Mouse (Mus musculus) testis, adult 2 months (tissue): ENCODE data around the gene Gm5134. TPM values are rescaled to one million over a fixed set of nuclear protein-coding genes. Genes with fewer than 3 reads are reported as not detected.

Experiments
- H3K27ac ChIP-seq: fragments of 200-500 bp; 2 replicates; pipeline ENCODE4 v1.5.1; 2012; ENCODE audit warnings: low read depth, low read length; ENCODE audit not compliant: control insufficient read depth, insufficient read depth
- H3K27me3 ChIP-seq: fragments of 200-500 bp; 2 replicates; pipeline ENCODE4 v1.6.1; 2012; ENCODE audit warnings: mild to moderate bottlenecking, low read length, moderate library complexity; ENCODE audit not compliant: control insufficient read depth, insufficient read depth
- H3K36me3 ChIP-seq: fragments of 200-500 bp; 2 replicates; pipeline ENCODE4 v1.6.1; 2012; ENCODE audit warnings: mild to moderate bottlenecking, low read length; ENCODE audit not compliant: control insufficient read depth, insufficient read depth
- H3K4me1 ChIP-seq: fragments of 200-500 bp; 2 replicates; pipeline ENCODE4 v1.6.1; 2012; ENCODE audit warnings: low read length; ENCODE audit not compliant: control insufficient read depth, insufficient read depth
- H3K4me3 ChIP-seq: fragments of 200-500 bp; 2 replicates; pipeline ENCODE4 v1.5.1; 2012; ENCODE audit warnings: low read depth, mild to moderate bottlenecking, low read length, moderate library complexity, mixed read lengths; ENCODE audit not compliant: control insufficient read depth
- CTCF ChIP-seq: fragments of 200-500 bp; IDR thresholded peaks from 2 replicates; pipeline ENCODE4 v1.5.1; 2012; ENCODE audit warnings: low read depth, mild to moderate bottlenecking, inconsistent platforms, low read length, moderate library complexity; ENCODE audit not compliant: control insufficient read depth, insufficient read depth, insufficient replicate concordance
- POLR2A ChIP-seq: fragments of 200-500 bp; IDR thresholded peaks from 2 replicates; pipeline ENCODE4 v1.6.1; 2012; ENCODE audit warnings: low read depth, mild to moderate bottlenecking, inconsistent platforms, low read length, moderate library complexity; ENCODE audit not compliant: control insufficient read depth
- polyA plus RNA-seq: library from polyadenylated mRNA; depleted of rRNA; stranded (reverse); fragments of >200 nt; gene quantifications from 2 replicates; pipeline ENCODE4 v1.2.3, GENCODE M21; 2012

Gene Gm5134
- polyA plus RNA-seq, 1 experiment: 22.2 TPM

DNA sequence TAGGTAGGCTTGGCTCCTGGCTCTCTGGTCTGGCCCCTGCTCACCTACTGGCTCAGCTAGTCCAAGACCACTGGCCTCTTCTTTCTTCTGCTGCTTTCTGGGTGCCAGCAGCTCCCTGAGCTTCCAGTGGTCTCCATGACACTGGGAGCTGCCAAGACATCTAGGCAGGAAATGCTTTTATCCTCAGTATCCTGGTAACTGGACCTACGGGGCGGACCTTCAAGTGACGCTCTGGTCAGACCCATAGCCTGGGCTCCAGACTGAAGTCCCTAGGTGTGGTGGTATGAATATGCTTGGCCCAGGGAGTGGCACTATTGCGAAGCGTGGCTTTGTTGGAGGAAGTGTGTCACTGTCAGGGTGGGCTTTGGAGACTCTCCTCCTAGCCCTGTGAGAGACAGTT is 13.8 kb upstream of the Gm5134 start, which contains the start of gene Gm867:
Gene Gm867, minus strand, starts transcription at position 153 of the 400 bp plus-strand sequence.
- no peaks in the 10 kb centered on the region for H3K36me3 ChIP-seq
- no peak within 1 kb of the TSS for H3K27ac ChIP-seq
- peaks cover 3% of the 10 kb centered on the region; the same call in 1 of the 2 replicates for H3K4me1 ChIP-seq
- H3K4me3 ChIP-seq: no peak within 1 kb of the TSS
- no peaks in the 10 kb centered on the region for H3K27me3 ChIP-seq
- TF ChIP-seq POLR2A (no peak), CTCF (no peak)

DNA sequence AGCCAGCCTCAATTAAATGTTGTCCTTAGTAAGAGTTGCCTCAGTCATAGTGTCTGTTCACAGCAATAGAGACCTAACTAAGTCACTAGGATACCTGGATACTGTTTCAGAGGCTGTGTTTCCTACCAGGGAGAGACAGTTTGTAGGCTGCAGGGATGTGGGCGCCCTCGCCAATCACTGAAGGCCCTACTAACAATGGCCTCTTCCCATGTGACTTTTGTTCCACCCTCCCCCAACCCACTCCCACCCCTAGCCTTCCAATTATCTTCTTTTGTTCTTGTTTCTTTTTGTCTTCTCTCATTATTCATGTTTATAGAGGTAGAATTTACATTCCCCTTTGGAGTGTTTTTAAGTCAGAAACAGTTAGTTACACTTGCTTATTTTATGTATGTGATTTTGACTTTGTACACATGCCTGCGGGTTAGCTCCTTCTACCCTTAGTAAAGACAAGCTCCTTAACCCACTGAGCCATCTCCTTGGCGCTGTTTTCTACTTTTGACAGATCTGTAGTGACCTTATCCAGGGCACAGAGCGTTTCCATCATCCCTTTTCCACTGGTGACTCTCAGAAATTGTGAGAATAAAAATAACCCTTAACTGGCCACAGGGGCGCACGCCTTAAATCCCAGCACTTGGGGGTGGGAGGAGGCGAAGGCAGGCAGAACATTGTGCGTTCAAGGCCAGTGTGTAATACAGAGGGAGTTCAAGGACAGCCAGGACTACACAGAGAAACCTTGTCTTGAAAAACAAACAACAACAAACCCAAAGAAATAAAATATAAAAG is 13.1 kb upstream of the Gm5134 start:
- no peak overlapping the region for H3K4me3 ChIP-seq
- no peaks in the 10 kb centered on the region for H3K36me3 ChIP-seq
- no peaks in the 10 kb centered on the region for H3K27me3 ChIP-seq
- peaks cover under 1% of the 10 kb centered on the region; the same call in 1 of the 2 replicates for H3K4me1 ChIP-seq
- H3K27ac ChIP-seq: no peak overlapping the region
- no peak for TF ChIP-seq CTCF
- no peak for TF ChIP-seq POLR2A

DNA sequence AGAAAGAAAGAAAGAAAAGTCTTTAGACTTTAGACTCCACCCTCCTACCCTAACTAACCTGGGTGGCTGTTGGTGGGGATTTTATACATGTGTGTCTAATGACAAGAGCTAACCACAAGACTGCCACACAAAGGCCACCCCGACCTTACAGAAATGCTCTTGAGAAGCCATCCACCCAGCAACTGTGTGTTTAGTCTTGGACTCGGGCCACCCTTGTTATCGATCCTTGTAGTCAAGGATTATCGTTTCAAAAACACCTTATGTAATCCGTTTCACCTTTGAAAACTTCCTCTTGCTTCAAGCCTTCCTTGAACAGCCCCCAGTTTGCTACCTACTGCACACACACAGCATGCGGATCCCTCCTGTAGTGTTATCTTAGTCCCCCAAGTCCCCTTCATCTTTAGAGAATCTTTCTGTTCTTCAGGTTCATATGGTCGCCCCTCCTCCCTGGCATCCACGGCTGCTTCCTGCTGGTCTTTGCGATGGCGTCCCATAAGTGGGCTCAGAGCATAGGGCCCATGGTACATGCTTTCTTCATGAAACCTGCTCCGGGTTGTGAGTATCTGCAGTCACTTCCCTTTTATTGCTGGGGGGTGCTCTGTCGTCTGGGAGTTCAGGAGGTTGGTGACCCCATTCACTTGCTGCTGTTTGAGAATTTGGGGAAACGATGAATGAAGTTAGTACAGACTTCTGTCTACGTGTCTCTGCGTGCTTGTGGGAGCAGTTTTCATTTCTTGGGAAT is 11.4 kb upstream of the Gm5134 start, which contains the start of gene Vpreb3:
Gene Vpreb3, plus strand, starts transcription at position 322 of the 742 bp plus-strand sequence.
- Histone ChIP-seq H3K36me3 (no peaks in the 10 kb centered on the region), H3K4me3 (no peak within 1 kb of the TSS), H3K27ac (peak within 1 kb of the TSS; percentile 24), H3K4me1 (no peaks in the 10 kb centered on the region), H3K27me3 (no peaks in the 10 kb centered on the region)
- TF ChIP-seq CTCF: no peak
- no peak for TF ChIP-seq POLR2A

DNA sequence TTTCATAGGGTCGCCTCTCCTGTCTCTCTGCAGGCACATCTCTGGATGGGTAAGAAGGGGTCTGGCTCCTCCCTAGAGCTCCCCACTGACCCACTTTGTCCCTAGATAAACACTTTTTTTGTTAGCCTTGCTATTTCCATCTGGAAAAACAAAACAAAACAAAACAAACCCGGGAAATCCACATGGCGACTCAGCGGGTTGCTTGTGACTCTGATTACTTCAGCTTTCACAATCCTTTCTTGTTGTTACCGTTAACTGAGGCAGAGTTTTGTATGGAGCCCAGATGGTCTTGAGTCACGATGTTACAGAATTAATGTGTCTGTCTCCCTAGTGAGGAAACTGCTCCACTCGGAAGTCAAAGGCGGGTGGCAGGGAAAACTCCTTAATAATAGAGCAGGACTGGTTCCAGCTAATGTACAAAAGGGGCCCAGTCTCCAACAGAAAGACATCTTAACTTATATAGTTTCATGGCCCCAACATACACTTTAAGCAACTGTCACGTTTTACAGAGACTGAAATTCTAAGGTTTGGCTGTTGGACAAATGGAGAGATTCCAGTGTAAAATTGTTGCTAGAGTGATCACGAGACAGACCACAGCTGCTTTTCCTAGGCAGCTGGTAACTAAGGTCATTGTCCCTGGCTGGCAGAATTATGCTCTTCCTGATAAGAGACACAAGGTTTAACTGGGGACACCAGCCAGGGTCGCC is 10.1 kb upstream of the Gm5134 start:
- Histone ChIP-seq H3K4me3 (no peak overlapping the region), H3K27ac (peak overlapping the region; percentile 18), H3K36me3 (no peaks in the 10 kb centered on the region), H3K4me1 (no peaks in the 10 kb centered on the region), H3K27me3 (no peaks in the 10 kb centered on the region)
- TF ChIP-seq CTCF (no peak), POLR2A (no peak)

DNA sequence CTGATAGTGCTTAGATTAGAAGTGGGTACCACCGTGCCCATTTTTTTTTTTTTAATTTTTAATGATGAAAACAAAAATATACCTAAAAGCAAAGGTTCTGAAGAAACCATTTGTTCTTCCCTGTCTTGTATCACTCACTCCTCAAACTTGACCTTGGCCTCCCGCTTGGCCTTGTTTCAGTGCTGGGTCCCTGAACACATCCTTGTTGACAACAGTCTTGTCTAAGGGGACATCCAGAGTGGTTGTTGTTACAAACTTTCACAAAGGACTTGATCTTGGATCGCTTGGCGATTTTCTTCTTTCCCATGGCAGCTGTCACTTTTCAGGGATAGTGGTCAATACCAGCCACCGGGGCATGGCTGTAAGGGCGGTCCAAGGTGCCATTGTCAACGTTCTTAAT is 9.1 kb upstream of the Gm5134 start:
- TF ChIP-seq CTCF (no peak), POLR2A (no peak)
- no peaks in the 10 kb centered on the region for H3K27me3 ChIP-seq
- no peak overlapping the region for H3K4me3 ChIP-seq
- H3K27ac ChIP-seq: no peak overlapping the region
- H3K4me1 ChIP-seq: peaks cover 4% of the 10 kb centered on the region; the same call in 1 of the 2 replicates
- H3K36me3 ChIP-seq: no peaks in the 10 kb centered on the region

DNA sequence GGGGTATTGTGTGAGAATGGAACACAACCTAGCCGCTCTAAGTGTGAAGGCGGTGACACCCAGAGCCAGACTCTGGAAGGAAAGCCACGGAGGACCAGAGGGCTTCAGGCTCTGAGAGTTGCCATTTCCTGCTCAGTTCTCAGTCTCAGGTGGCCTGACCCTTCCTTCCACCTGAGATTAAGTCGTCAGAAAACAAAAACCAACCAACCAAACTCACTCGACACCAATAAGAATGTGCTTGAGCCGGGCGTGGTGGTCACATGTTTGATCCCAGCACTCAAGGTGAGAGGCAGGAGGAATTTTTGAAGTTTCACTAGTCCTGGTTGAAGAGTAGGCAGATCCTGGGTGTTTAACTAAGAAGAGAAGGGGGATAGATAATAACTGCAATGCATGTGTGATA is 8.4 kb upstream of the Gm5134 start:
- TF ChIP-seq CTCF (no peak), POLR2A (no peak)
- Histone ChIP-seq H3K36me3 (no peaks in the 10 kb centered on the region), H3K27ac (no peak overlapping the region), H3K4me1 (peaks cover 9% of the 10 kb centered on the region), H3K4me3 (no peak overlapping the region), H3K27me3 (no peaks in the 10 kb centered on the region)

DNA sequence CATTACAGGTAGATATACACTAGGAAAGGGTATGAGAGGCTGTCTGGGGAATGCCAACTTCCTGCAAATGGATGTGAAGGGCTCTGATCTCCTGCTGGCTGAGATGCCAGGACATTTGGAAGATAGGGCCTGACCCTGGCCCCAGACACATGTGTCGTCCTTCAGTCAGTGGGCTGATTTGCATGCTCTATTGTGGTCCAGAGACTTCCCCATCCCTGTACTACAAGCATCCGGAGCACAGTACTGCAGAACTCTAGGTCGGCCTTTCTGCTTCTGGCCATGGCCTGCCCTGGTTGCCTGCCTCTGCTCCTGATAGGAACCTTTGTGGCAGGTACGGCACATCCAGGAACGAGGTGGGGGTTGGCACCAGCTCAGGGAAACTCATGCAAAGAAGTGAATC is 6.2 kb upstream of the Gm5134 start:
- TF ChIP-seq POLR2A: no peak
- TF ChIP-seq CTCF: no peak
- Histone ChIP-seq H3K27ac (no peak overlapping the region), H3K27me3 (no peaks in the 10 kb centered on the region), H3K4me1 (peaks cover 14% of the 10 kb centered on the region), H3K4me3 (no peak overlapping the region), H3K36me3 (no peaks in the 10 kb centered on the region)
